Mouse (Mus musculus) hindbrain, embryonic 11.5 days (tissue): Measurements from ENCODE around the gene Gm44502. TPM values are rescaled to one million over a fixed set of nuclear protein-coding genes. Genes with fewer than 3 reads are reported as not detected.
A peak's percentile ranks its signal among the peaks of the same experiment; 100 is the strongest.

Experiments used
- ATAC-seq: fragments of 200-750 bp; cut with Nextera tagmentation; 2 replicates; pipeline ENCODE4 v1.8.0; 2017; ENCODE audit warnings: mild to moderate bottlenecking, moderate TSS enrichment, moderate library complexity; ENCODE audit not compliant: low FRiP score
- DNase-seq: peaks from one replicate; pipeline ENCODE4 v3.0.0-alpha.2; 2015; ENCODE audit warnings: low spot score
- H3K27ac ChIP-seq: fragments of 300-500 bp; sonication (generic); 2 replicates; pipeline ENCODE4 v1.5.1; 2014; ENCODE audit warnings: mild to moderate bottlenecking, low read depth, low read length
- H3K27me3 ChIP-seq: fragments of 300-500 bp; sonication (generic); 2 replicates; pipeline ENCODE4 v1.6.1; 2014; ENCODE audit warnings: mild to moderate bottlenecking, low read length, moderate library complexity, mixed read lengths; ENCODE audit not compliant: control insufficient read depth, insufficient read depth
- H3K36me3 ChIP-seq: fragments of 300-500 bp; sonication (generic); 2 replicates; pipeline ENCODE4 v1.6.1; 2014; ENCODE audit warnings: mild to moderate bottlenecking, low read length, moderate library complexity, mixed read lengths; ENCODE audit not compliant: control insufficient read depth, insufficient read depth
- H3K4me1 ChIP-seq: fragments of 300-500 bp; sonication (generic); replicated peaks from 2 replicates; pipeline ENCODE4 v1.6.1; 2014; ENCODE audit warnings: low read length, mixed read lengths; ENCODE audit not compliant: control insufficient read depth, insufficient read depth
- H3K4me2 ChIP-seq: fragments of 300-500 bp; sonication (generic); replicated peaks from 2 replicates; pipeline ENCODE4 v1.6.1; 2014; ENCODE audit warnings: mild to moderate bottlenecking, low read depth, low read length
- H3K4me3 ChIP-seq: fragments of 300-500 bp; sonication (generic); 2 replicates; pipeline ENCODE4 v1.5.1; 2014; ENCODE audit warnings: low read depth, low read length
- H3K9ac ChIP-seq: fragments of 300-500 bp; sonication (generic); 2 replicates; pipeline ENCODE4 v1.6.1; 2014; ENCODE audit warnings: low read depth, low read length
- H3K9me3 ChIP-seq: fragments of 300-500 bp; sonication (generic); 2 replicates; pipeline ENCODE4 v1.6.1; 2016; ENCODE audit warnings: low read length; ENCODE audit not compliant: control insufficient read depth
- WGBS: fragments of 180-500 bp; shearing (Covaris S2); extraction: QIAGEN DNeasy Blood & Tissue Kit; methylation state at CpG from one replicate; pipeline ENCODE4 v1.1.7; 2014; 5-methylcytosine and 5-hydroxymethylcytosine counted together
- polyA plus RNA-seq: library from polyadenylated mRNA; unstranded; fragments of >200 nt; fragmentation: Nextera tagmentation; extraction: Ambion mirVana; gene quantifications from 2 replicates; pipeline ENCODE4 v1.2.1, GENCODE M21; 2014

Gm44502 gene
- polyA plus RNA-seq, 1 experiment from 2014 or later, result not detected

- peak; percentile 36 for DNase-seq
- no peak overlapping the region for H3K27ac ChIP-seq
- no peak for ATAC-seq
- H3K9ac ChIP-seq, result no peak overlapping the region
- H3K4me3 ChIP-seq, result no peak overlapping the region
- H3K4me2 ChIP-seq, result no peak overlapping the region
- H3K4me1 ChIP-seq, result peaks cover 4% of the 10 kb centered on the region
- no peaks in the 10 kb centered on the region for H3K36me3 ChIP-seq
- peaks cover 32% of the 10 kb centered on the region for H3K27me3 ChIP-seq
- WGBS, result 5% methylated on average over 17 of the region's 18 CpGs
- H3K9me3 ChIP-seq, result no peaks in the 10 kb centered on the region
These were observed 52.1 kb downstream of the Gm44502 start for GRCm38 (mm10) chr15:89377362-89377761.

- Histone ChIP-seq H3K4me1 (peaks cover 4% of the 10 kb centered on the region), H3K4me3 (no peak within 1 kb of the TSS), H3K9me3 (no peaks in the 10 kb centered on the region), H3K9ac (no peak within 1 kb of the TSS), H3K27ac (no peak within 1 kb of the TSS), H3K36me3 (no peaks in the 10 kb centered on the region), H3K27me3 (peaks cover 32% of the 10 kb centered on the region), H3K4me2 (no peak within 1 kb of the TSS)
- DNase-seq (no peak), ATAC-seq (no peak)
- WGBS, result 18% methylated on average over 16 of the region's 16 CpGs
These were observed 52.5 kb downstream of the Gm44502 start, which contains the start of gene Tymp for GRCm38 (mm10) chr15:89376957-89377356. Tymp (minus strand) TSS chr15:89377039.

DNA sequence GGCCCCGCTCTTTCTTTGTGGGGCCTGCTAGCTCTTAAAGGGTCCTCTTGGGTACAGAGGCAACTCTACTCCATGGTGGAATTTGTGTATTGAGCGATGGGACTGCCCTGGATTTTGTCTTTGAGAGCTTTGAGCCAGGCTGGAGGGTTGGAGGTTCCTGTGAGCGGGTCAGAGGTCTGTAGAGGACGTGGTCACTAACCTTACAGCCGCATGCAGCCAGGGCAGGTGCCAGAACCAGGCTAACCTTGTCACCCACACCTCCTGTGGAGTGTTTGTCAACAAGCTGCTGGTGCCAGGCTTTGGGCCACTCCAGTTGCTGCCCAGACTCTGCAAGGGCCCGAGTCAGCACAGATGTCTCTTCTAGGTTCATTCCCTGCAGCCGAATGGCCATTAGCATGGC, 53.5 kb downstream of the Gm44502 start:
- Histone ChIP-seq H3K36me3 (peaks cover 5% of the 10 kb centered on the region; the same call in 1 of the 2 replicates), H3K4me2 (no peak overlapping the region), H3K4me3 (no peak overlapping the region), H3K27me3 (peaks cover 32% of the 10 kb centered on the region), H3K4me1 (peaks cover 4% of the 10 kb centered on the region), H3K9me3 (no peaks in the 10 kb centered on the region), H3K9ac (no peak overlapping the region), H3K27ac (no peak overlapping the region)
- no peak for DNase-seq
- no peak for ATAC-seq
- 87% methylated on average over 7 of the region's 7 CpGs for WGBS

- no peak for DNase-seq
- Histone ChIP-seq H3K4me3 (no peak overlapping the region), H3K9me3 (no peaks in the 10 kb centered on the region), H3K27me3 (peaks cover 32% of the 10 kb centered on the region), H3K9ac (no peak overlapping the region; the same call in 1 of the 2 replicates), H3K36me3 (peaks cover 7% of the 10 kb centered on the region; the same call in 1 of the 2 replicates), H3K4me1 (peaks cover 4% of the 10 kb centered on the region), H3K4me2 (no peak overlapping the region), H3K27ac (no peak overlapping the region)
- no peak for ATAC-seq
- WGBS, result 89% methylated on average over 17 of the region's 17 CpGs
These were observed 54.5 kb downstream of the Gm44502 start for GRCm38 (mm10) chr15:89374801-89375534.

- H3K27me3 ChIP-seq, result peaks cover 29% of the 10 kb centered on the region
- H3K9ac ChIP-seq, result peak overlapping the region; percentile 88
- no peak for ATAC-seq
- no peak for DNase-seq
- peak overlapping the region; percentile 65 for H3K4me3 ChIP-seq
- H3K4me1 ChIP-seq, result peaks cover 4% of the 10 kb centered on the region
- H3K36me3 ChIP-seq, result peaks cover 8% of the 10 kb centered on the region; the same call in 1 of the 2 replicates
- WGBS, result 61% methylated on average over 9 of the region's 9 CpGs
- H3K27ac ChIP-seq, result 0 out of 2 replicates have a peak overlapping the region, but pooled peaks have one; percentile 89
- no peaks in the 10 kb centered on the region for H3K9me3 ChIP-seq
- peak overlapping the region; percentile 88 for H3K4me2 ChIP-seq
These were observed 55.2 kb downstream of the Gm44502 start for GRCm38 (mm10) chr15:89374340-89374739.

- under 1% methylated on average over 42 of the region's 42 CpGs for WGBS
- peak within 1 kb of the TSS; percentile 65 for H3K4me3 ChIP-seq
- H3K27me3 ChIP-seq, result peaks cover 23% of the 10 kb centered on the region
- H3K36me3 ChIP-seq, result peaks cover 8% of the 10 kb centered on the region; the same call in 1 of the 2 replicates
- peak within 1 kb of the TSS; percentile 88 for H3K4me2 ChIP-seq
- H3K27ac ChIP-seq, result peak within 1 kb of the TSS; percentile 89
- H3K9me3 ChIP-seq, result no peaks in the 10 kb centered on the region
- H3K4me1 ChIP-seq, result peaks cover 4% of the 10 kb centered on the region; the same call in 1 of the 2 replicates
- ATAC-seq (peak; percentile 82), DNase-seq (peak; percentile 98)
- H3K9ac ChIP-seq, result peak within 1 kb of the TSS; percentile 88
These were observed 55.7 kb downstream of the Gm44502 start, which contains the start of gene Sco2 for GRCm38 (mm10) chr15:89373762-89374248. Sco2 (minus strand) TSS chr15:89373846.

DNA sequence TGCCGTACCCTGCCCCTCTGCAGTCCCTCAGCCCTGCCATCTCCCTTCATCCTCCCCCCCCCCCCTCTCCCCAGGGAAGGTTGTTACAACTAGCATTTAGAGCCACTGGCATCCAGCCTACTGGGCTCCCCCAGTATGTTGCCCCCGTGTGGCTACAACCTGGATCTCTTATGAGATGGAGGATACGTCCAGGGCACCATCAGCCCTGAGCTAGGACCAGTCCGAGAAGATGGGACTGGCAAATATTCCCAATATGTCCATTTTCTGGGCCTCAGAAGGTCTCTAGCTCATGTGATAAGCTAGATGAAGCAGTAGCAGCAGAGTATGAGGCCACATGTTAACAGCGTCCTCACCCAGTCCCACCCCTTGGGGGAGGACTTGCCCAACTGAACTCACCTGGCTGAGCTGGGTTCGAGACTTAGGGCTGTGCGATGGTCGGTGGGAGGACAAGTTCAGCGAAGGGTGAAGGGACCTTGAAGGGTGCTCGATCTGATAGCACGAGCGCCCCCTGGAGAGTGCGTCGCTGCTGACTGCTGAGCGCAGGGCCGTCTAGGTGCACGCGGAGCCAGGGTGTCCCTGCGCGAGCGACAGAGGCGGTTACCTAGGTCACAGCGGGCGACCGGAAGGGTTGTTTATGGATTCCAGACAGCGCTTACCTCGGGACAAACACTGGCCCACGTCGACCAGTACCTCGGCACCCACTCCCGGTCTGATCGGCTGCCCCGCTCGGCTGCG, 56.3 kb downstream of the Gm44502 start:
- WGBS, result 3% methylated on average over 35 of the region's 35 CpGs

DNA sequence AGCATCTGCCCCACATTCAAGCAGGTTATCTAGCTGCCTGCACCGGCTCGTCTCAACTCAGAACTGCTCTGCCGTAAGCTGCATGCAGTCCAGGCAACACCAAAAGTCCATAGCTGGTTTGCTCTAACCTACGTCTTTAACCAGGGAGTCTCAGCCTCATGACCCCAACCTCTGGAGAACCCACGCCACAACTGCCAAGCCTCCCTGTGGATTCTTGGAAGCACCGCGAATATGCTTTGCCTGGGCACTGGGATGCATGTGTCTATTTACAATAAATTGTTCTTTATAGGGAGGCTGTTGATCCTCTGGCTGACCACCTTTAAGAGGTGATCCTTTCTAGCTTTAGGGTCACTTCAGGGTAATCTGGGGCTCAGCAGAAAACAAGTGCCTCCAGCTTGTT, 57.0 kb downstream of the Gm44502 start:
- no peak for ATAC-seq
- no peak for DNase-seq
- H3K9me3 ChIP-seq, result no peaks in the 10 kb centered on the region
- peak overlapping the region; percentile 65; the same call in 1 of the 2 replicates for H3K4me3 ChIP-seq
- peaks cover 15% of the 10 kb centered on the region; the same call in 1 of the 2 replicates for H3K36me3 ChIP-seq
- WGBS, result 86% methylated on average over 7 of the region's 7 CpGs
- no peak overlapping the region for H3K27ac ChIP-seq
- peak overlapping the region; percentile 88; the same call in 1 of the 2 replicates for H3K9ac ChIP-seq
- peaks cover 10% of the 10 kb centered on the region for H3K27me3 ChIP-seq
- peaks cover 4% of the 10 kb centered on the region; the same call in 1 of the 2 replicates for H3K4me1 ChIP-seq
- H3K4me2 ChIP-seq, result no peak overlapping the region; the same call in 1 of the 2 replicates

More for the DNA sequence above, 56.3 kb downstream of the Gm44502 start:
- Histone ChIP-seq H3K4me1 (peaks cover 4% of the 10 kb centered on the region; the same call in 1 of the 2 replicates), H3K9me3 (no peaks in the 10 kb centered on the region), H3K36me3 (peaks cover 11% of the 10 kb centered on the region; the same call in 1 of the 2 replicates), H3K4me3 (peak overlapping the region; percentile 65), H3K27me3 (peaks cover 17% of the 10 kb centered on the region), H3K27ac (peak overlapping the region; percentile 89), H3K9ac (peak overlapping the region; percentile 88), H3K4me2 (peak overlapping the region; percentile 88)
- DNase-seq (peak; percentile 85), ATAC-seq (peak; percentile 81)
